Mouse (Mus musculus) ovary, adult 10 weeks (tissue): Measurements from ENCODE around the gene Neto2. TPM values are rescaled to one million over a fixed set of nuclear protein-coding genes. Genes with fewer than 3 reads are reported as not detected.

Experiments used
- polyA plus RNA-seq: library from polyadenylated mRNA; stranded (reverse); fragments of 350-450 nt; fragmentation: Illumina TruSeq; extraction: RNeasy Lipid Tissue Mini Kit (QIAGEN cat#74804); gene quantifications from one replicate; pipeline ENCODE4 v1.2.3, GENCODE M21; 2014

Neto2 gene
- polyA plus RNA-seq, result 31.4 TPM

DNA sequence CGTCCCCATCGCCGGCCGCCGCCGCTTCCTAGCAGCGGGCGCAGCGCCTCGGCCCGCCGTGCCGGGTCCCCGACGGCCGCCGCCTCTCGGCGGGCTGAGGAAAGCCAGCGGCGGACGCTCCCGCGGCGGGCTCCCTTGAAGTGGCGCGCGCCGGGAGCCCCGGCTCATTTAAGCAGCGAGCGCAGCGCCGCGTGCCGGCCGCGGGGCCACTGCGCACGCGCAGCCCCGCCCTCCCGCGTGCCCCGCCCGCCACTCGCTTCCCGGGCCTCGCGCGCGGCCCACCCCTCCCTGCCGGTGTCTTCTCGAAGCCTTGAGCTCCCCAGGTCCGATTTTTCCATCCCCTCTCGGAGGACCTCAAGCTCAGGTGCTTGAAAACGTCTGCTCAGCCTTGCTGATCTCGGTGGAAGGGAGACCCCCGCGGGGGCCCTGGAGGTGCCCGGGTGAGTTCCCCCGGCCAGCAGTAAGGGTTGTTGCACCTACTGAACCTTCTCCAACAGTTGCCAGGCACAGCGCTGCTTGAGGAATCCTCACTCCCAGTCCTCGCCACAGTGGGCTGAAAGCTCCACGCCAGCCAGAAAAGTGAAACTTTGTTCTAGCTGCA, at the start of gene Neto2:
Neto2 (minus strand) TSS at position 174 of the 601 bp plus-strand sequence.

Other genes with a start within 250 kb of the Neto2 start
- gene Gpt2, start 208.3 kb downstream of the Neto2 start, polyA plus RNA-seq, result 23.3 TPM
- 272 TPM for gene Dnaja2, start 145.6 kb downstream of the Neto2 start, polyA plus RNA-seq
- 271 TPM for gene Itfg1, start 140.0 kb upstream of the Neto2 start, polyA plus RNA-seq
- 92.4 TPM for gene Phkb, start 140.0 kb upstream of the Neto2 start, polyA plus RNA-seq